Mouse (Mus musculus) left cerebral cortex, adult 9 months (tissue): Measurements from ENCODE around the gene 2700097O09Rik.
"Not testable (repeated sequence)": the region's sequence is repeated elsewhere in the genome, so short reads cannot be mapped to it uniquely, and the experiment has no call there.

Experiments used
- DNase-seq, 2 experiments: peaks; one replicate each; pipeline ENCODE4 v3.0.0; 2022; ENCODE audit warnings: low spot score in 2 of 2

2700097O09Rik gene

GRCm38 (mm10) chr12:55041011-55041410 lies 38.9 kb downstream of the 2700097O09Rik start:
- DNase-seq, result no peak

GRCm38 (mm10) chr12:55027088-55027487 lies 52.8 kb downstream of the 2700097O09Rik start:
- DNase-seq, result no peak

GRCm38 (mm10) chr12:55023284-55023683 lies 56.6 kb downstream of the 2700097O09Rik start:
- DNase-seq, result no peak

GRCm38 (mm10) chr12:55019421-55019877 lies 60.5 kb downstream of the 2700097O09Rik start:
- DNase-seq, result no peak

- DNase-seq, result no peak
Measured at GRCm38 (mm10) chr12:55017119-55017721, 62.7 kb downstream of the 2700097O09Rik start.

GRCm38 (mm10) chr12:55016339-55017118 lies 63.4 kb downstream of the 2700097O09Rik start:
- DNase-seq, result no peak

GRCm38 (mm10) chr12:55015428-55015827 lies 64.5 kb downstream of the 2700097O09Rik start:
- DNase-seq, result no peak

- DNase-seq, result no peak
Measured at GRCm38 (mm10) chr12:55013626-55014398, 66.1 kb downstream of the 2700097O09Rik start, which contains the start of gene Baz1a. Gene Baz1a, minus strand, starts transcription at chr12:55014348.

GRCm38 (mm10) chr12:55013031-55013430 lies 66.9 kb downstream of the 2700097O09Rik start:
- no peak for DNase-seq

- DNase-seq, result peak in 1 of 2 experiments; percentile 36
Measured at GRCm38 (mm10) chr12:55007361-55008008, 72.4 kb downstream of the 2700097O09Rik start.

- no peak for DNase-seq
Measured at GRCm38 (mm10) chr12:55006071-55006470, 73.8 kb downstream of the 2700097O09Rik start.

GRCm38 (mm10) chr12:55004396-55004795 lies 75.5 kb downstream of the 2700097O09Rik start:
- no peak for DNase-seq

GRCm38 (mm10) chr12:55003843-55004242 lies 76.1 kb downstream of the 2700097O09Rik start:
- DNase-seq, result no peak

- DNase-seq, result not testable (repeated sequence)
Measured at GRCm38 (mm10) chr12:55002532-55002931, 77.4 kb downstream of the 2700097O09Rik start.

GRCm38 (mm10) chr12:54999016-54999690 lies 80.8 kb downstream of the 2700097O09Rik start:
- peak in 1 of 2 experiments; percentile 14 for DNase-seq

GRCm38 (mm10) chr12:54998411-54998810 lies 81.5 kb downstream of the 2700097O09Rik start:
- DNase-seq, result no peak

GRCm38 (mm10) chr12:54996979-54997474 lies 82.9 kb downstream of the 2700097O09Rik start:
- no peak for DNase-seq

- no peak for DNase-seq
Measured at GRCm38 (mm10) chr12:54995965-54996364, 83.9 kb downstream of the 2700097O09Rik start.
